Mouse (Mus musculus): ENCODE measurements around the gene Ptprc.

Ptprc gene

DNA sequence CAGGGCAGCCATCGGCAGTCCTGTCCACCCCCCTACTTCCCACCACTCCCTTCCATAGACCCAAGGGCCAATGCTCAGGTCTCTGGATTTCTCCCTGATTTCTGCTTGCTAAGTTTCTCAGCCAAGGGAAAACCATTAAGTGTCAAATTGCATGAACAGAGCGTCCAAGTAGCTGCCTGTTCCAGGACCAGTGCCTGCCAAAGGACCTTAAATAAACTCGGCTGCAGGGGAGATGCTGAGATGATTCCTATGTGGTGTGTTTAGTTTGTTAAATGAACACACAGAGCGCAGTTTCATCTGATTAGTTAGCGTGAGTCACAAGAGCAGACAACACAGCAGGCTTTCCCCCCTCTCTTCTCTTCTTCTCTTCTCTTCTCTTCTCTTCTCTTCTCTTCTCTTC lies 135.0 kb downstream of the Ptprc start:
- DNase-seq (ENCODE audit: low spot score in 2 of 2) = no peak

DNA sequence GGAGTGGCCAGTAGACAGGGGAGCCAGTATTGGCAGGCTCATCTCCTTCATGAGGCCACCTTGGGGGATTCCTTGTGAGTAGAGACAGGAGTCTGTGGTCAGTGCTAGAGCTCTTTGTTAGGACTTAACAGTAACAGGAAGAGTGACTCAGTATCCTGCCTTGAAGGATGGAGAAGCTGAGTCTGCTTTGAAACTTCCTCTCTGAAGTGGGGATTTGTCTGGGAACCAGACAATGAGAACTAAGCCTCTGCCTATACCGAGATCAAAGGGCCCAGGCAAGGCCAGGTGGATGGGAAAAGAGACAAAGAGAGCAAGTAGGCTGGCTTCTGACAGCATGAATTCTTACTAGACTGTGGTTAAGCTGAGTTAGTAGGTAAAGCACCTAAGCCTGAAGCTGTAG lies 136.3 kb downstream of the Ptprc start:
- peak in 1 of 2 experiments; percentile 9 for DNase-seq (ENCODE audit: low spot score in 2 of 2)

GRCm38 (mm10) chr1:138037484-138037883 lies 138.0 kb downstream of the Ptprc start:
- DNase-seq (ENCODE audit: low spot score in 2 of 2) = no peak

DNA sequence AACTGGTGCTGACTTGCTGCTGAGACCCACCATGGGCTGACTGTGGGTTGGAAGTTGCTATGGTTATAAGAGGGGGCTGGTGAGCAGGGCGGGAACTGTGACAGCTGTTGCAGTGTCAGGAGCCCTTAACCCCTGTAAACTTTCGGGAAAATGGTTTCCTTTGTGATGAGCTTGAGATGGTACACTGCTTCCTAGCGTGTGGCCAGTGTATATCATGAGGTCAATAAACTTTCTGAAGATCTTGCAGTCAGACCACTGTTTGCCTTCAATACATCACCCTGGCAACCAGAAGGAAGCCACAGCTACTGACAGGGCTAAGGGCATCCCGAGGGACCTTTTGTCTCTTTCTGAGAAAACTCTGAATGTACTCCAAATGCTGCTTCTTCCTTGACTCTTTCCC lies 145.9 kb downstream of the Ptprc start:
- no peak for DNase-seq (ENCODE audit: low spot score in 2 of 2)

- DNase-seq (ENCODE audit: low spot score in 2 of 2) = no peak
Measured at GRCm38 (mm10) chr1:138025298-138025697, 150.2 kb downstream of the Ptprc start.

GRCm38 (mm10) chr1:138023601-138024000 lies 151.9 kb downstream of the Ptprc start:
- no peak for DNase-seq (ENCODE audit: low spot score in 2 of 2)

- no peak for DNase-seq (ENCODE audit: low spot score in 2 of 2)
Measured at GRCm38 (mm10) chr1:138022918-138023295, 152.6 kb downstream of the Ptprc start.

- DNase-seq (ENCODE audit: low spot score in 2 of 2) = no peak
Measured at GRCm38 (mm10) chr1:138021962-138022917, 153.3 kb downstream of the Ptprc start.
